Mouse (Mus musculus) MEL (cell line): ENCODE results near the gene Vnn1. TPM values are rescaled to one million over a fixed set of nuclear protein-coding genes. Genes with fewer than 3 reads are reported as not detected.

ENCODE experiments used
- DNase-seq: peaks from one replicate; pipeline ENCODE4 v3.0.0; 2011; ENCODE audit warnings: low read depth, low spot score
- H3K27ac ChIP-seq: 2 replicates; pipeline ENCODE4 v1.5.1; 2012; ENCODE audit warnings: low read depth, mild to moderate bottlenecking, control low read depth, low read length, moderate library complexity; ENCODE audit not compliant: control insufficient read depth
- H3K27me3 ChIP-seq, 2 experiments: fragments of 150-350 bp in 1 of 2; sonication (generic) in 1 of 2; 2 replicates each; pipeline ENCODE4 v1.6.1; 2012; ENCODE audit warnings: low read length in 2 of 2, mild to moderate bottlenecking in 2 of 2, improper control_type of control experiment in 1 of 2, moderate library complexity in 1 of 2; ENCODE audit not compliant: insufficient read depth in 2 of 2, control insufficient read depth in 1 of 2
- H3K36me3 ChIP-seq, 2 experiments: 2 replicates each; pipeline ENCODE4 v1.6.1; 2012 to 2014; ENCODE audit warnings: low read length in 2 of 2, improper control_type of control experiment in 1 of 2, inconsistent platforms in 1 of 2, mild to moderate bottlenecking in 1 of 2; ENCODE audit not compliant: insufficient read depth in 2 of 2, control insufficient read depth in 1 of 2
- H3K4me1 ChIP-seq, 2 experiments: fragments of 150-350 bp in 1 of 2; sonication (generic) in 1 of 2; 2 replicates each; pipeline ENCODE4 v1.6.1; 2012; ENCODE audit warnings: low read length in 2 of 2, improper control_type of control experiment in 1 of 2, mild to moderate bottlenecking in 1 of 2; ENCODE audit not compliant: insufficient read depth in 2 of 2, control insufficient read depth in 1 of 2
- H3K4me3 ChIP-seq, 2 experiments: fragments of 150-350 bp in 1 of 2; sonication (generic) in 1 of 2; 2 replicates each; pipeline ENCODE4 v1.5.1; 2012; ENCODE audit warnings: low read depth in 2 of 2, low read length in 2 of 2, mild to moderate bottlenecking in 2 of 2, moderate library complexity in 2 of 2, control low read depth in 1 of 2, improper control_type of control experiment in 1 of 2; ENCODE audit not compliant: control insufficient read depth in 1 of 2, insufficient read depth in 1 of 2
- H3K79me2 ChIP-seq: 2 replicates; pipeline ENCODE4 v1.6.1; 2012; ENCODE audit warnings: mild to moderate bottlenecking, low read length, moderate library complexity; ENCODE audit not compliant: control insufficient read depth, poor library complexity, insufficient read depth
- H3K9ac ChIP-seq: 2 replicates; pipeline ENCODE4 v1.6.1; 2012; ENCODE audit warnings: low read depth, mild to moderate bottlenecking, control low read depth, low read length, moderate library complexity; ENCODE audit not compliant: control insufficient read depth, poor library complexity, severe bottlenecking
- H3K9me3 ChIP-seq: fragments of 150-350 bp; sonication (generic); replicated peaks from 2 replicates; pipeline ENCODE4 v1.6.1; 2012; ENCODE audit warnings: mild to moderate bottlenecking, low read length, improper control_type of control experiment, moderate library complexity; ENCODE audit not compliant: insufficient read depth
- BHLHE40 ChIP-seq: IDR thresholded peaks from 2 replicates; pipeline ENCODE4 v1.6.1; 2012; ENCODE audit warnings: low read depth, mild to moderate bottlenecking, inconsistent platforms, low read length, improper control_type of control experiment, borderline replicate concordance
- CHD1 ChIP-seq: IDR thresholded peaks from 2 replicates; pipeline ENCODE4 v1.6.1; 2012; ENCODE audit warnings: low read depth, mild to moderate bottlenecking, inconsistent platforms, low read length, improper control_type of control experiment
- CHD2 ChIP-seq: IDR thresholded peaks from 2 replicates; pipeline ENCODE4 v1.6.1; 2011; ENCODE audit warnings: low read length, improper control_type of control experiment
- CTCF ChIP-seq, 3 experiments: IDR thresholded peaks in 2 of 3; conservative IDR thresholded peaks in 1 of 3; 2 replicates each; pipeline ENCODE4 v1.5.1; 2011 to 2012; ENCODE audit warnings: low read length in 3 of 3, low read depth in 2 of 3, mild to moderate bottlenecking in 2 of 3, improper control_type of control experiment in 1 of 3, inconsistent platforms in 1 of 3, mixed read lengths in 1 of 3, moderate library complexity in 1 of 3; ENCODE audit not compliant: control insufficient read depth in 1 of 3, insufficient read depth in 1 of 3, poor library complexity in 1 of 3, severe bottlenecking in 1 of 3
- ELF1 ChIP-seq: IDR thresholded peaks from 2 replicates; pipeline ENCODE4 v1.6.1; 2014; ENCODE audit warnings: low read depth, mild to moderate bottlenecking, inconsistent platforms, low read length, improper control_type of control experiment, moderate library complexity
- MAX ChIP-seq: IDR thresholded peaks from 2 replicates; pipeline ENCODE4 v1.6.1; 2011; ENCODE audit warnings: low read length, improper control_type of control experiment
- MYB ChIP-seq: IDR thresholded peaks from 2 replicates; pipeline ENCODE4 v1.6.1; 2011; ENCODE audit warnings: mild to moderate bottlenecking, low read depth, low read length, improper control_type of control experiment
- POLR2A ChIP-seq, 2 experiments: IDR thresholded peaks; 2 replicates each; pipeline ENCODE4 v1.6.1; 2011 to 2012; ENCODE audit warnings: low read length in 2 of 2, mild to moderate bottlenecking in 2 of 2, control low read depth in 1 of 2, improper control_type of control experiment in 1 of 2, low read depth in 1 of 2, moderate library complexity in 1 of 2; ENCODE audit not compliant: control insufficient read depth in 1 of 2, insufficient read depth in 1 of 2, poor library complexity in 1 of 2
- RAD21 ChIP-seq: IDR thresholded peaks from 2 replicates; pipeline ENCODE4 v1.6.1; 2011; ENCODE audit warnings: mild to moderate bottlenecking, low read depth, low read length, improper control_type of control experiment
- SMC3 ChIP-seq: IDR thresholded peaks from 2 replicates; pipeline ENCODE4 v1.6.1; 2011; ENCODE audit warnings: low read depth, low read length, improper control_type of control experiment
- TAL1 ChIP-seq: IDR thresholded peaks from 2 replicates; pipeline ENCODE4 v1.6.1; 2012; ENCODE audit warnings: mild to moderate bottlenecking, inconsistent platforms, low read length, moderate library complexity, mixed read lengths
- TCF12 ChIP-seq: IDR thresholded peaks from 2 replicates; pipeline ENCODE4 v1.6.1; 2014; ENCODE audit warnings: low read depth, mild to moderate bottlenecking, inconsistent platforms, low read length, improper control_type of control experiment, moderate library complexity
- UBTF ChIP-seq: IDR thresholded peaks from 2 replicates; pipeline ENCODE4 v1.6.1; 2012; ENCODE audit warnings: low read depth, mild to moderate bottlenecking, inconsistent platforms, low read length, improper control_type of control experiment, moderate library complexity, borderline replicate concordance; ENCODE audit not compliant: insufficient read depth
- USF2 ChIP-seq, 2 experiments: IDR thresholded peaks; 2 replicates each; pipeline ENCODE4 v1.6.1; 2011 to 2012; ENCODE audit warnings: improper control_type of control experiment in 2 of 2, low read length in 2 of 2, borderline replicate concordance in 1 of 2, inconsistent platforms in 1 of 2, low read depth in 1 of 2, mild to moderate bottlenecking in 1 of 2; ENCODE audit not compliant: insufficient read depth in 1 of 2
- ZC3H11A ChIP-seq: IDR thresholded peaks from 2 replicates; pipeline ENCODE4 v1.6.1; 2012; ENCODE audit warnings: low read depth, mild to moderate bottlenecking, inconsistent platforms, low read length, improper control_type of control experiment
- ZKSCAN1 ChIP-seq: IDR thresholded peaks from 2 replicates; pipeline ENCODE4 v1.6.1; 2012; ENCODE audit warnings: low read depth, mild to moderate bottlenecking, inconsistent platforms, low read length, improper control_type of control experiment, moderate library complexity
- ZMIZ1 ChIP-seq: IDR thresholded peaks from 2 replicates; pipeline ENCODE4 v1.6.1; 2012; ENCODE audit warnings: low read depth, mild to moderate bottlenecking, inconsistent platforms, low read length, improper control_type of control experiment, moderate library complexity
- ZNF384 ChIP-seq: IDR thresholded peaks from 2 replicates; pipeline ENCODE4 v1.6.1; 2012; ENCODE audit warnings: low read depth, mild to moderate bottlenecking, inconsistent platforms, low read length, improper control_type of control experiment
- polyA plus RNA-seq, 2 experiments: library from polyadenylated mRNA; stranded (reverse) in 1 of 2; unstranded in 1 of 2; fragments of >175 nt in 1 of 2; fragments of >200 nt in 1 of 2; gene quantifications; 2 replicates each; pipeline versions ENCODE4 v1.2.1 to v1.2.4; 2012; ENCODE audit warnings: low replicate concordance in 2 of 2, low read depth in 1 of 2; ENCODE audit not compliant: insufficient read length in 2 of 2, insufficient read depth in 1 of 2, missing spikeins in 1 of 2
- total RNA-seq: library from RNA; depleted of rRNA; stranded (reverse); fragments of 300-350 nt; gene quantifications from 2 replicates; pipeline ENCODE4 v1.2.3, GENCODE M21; 2012

The Vnn1 gene
- total and polyA plus RNA-seq, 3 experiments, result not detected

- Histone ChIP-seq H3K36me3 (no peaks in the 10 kb centered on the region), H3K4me1 (no peaks in the 10 kb centered on the region), H3K27ac (no peak overlapping the region), H3K9ac (no peak overlapping the region), H3K9me3 (no peaks in the 10 kb centered on the region), H3K4me3 (no peak overlapping the region), H3K27me3 (no peaks in the 10 kb centered on the region; a peak in 1 of 4 replicates)
- no peak for DNase-seq
- no peak for TF ChIP-seq ZKSCAN1
- TF ChIP-seq ELF1, result no peak
- TF ChIP-seq BHLHE40, result no peak
- no peak for TF ChIP-seq MAX
- no peak for TF ChIP-seq ZNF384
- no peak for TF ChIP-seq ZC3H11A
- TF ChIP-seq MYB, result no peak
- TF ChIP-seq, all 39 proteins: peak for 0
- H3K79me2 ChIP-seq, result no peaks in the 10 kb centered on the region
Observed at GRCm38 (mm10) chr10:23886060-23886459, 8.4 kb upstream of the Vnn1 start.

- no peaks in the 10 kb centered on the region for H3K4me1 ChIP-seq
Observed at GRCm38 (mm10) chr10:23892987-23893386, 1.5 kb upstream of the Vnn1 start.

GRCm38 (mm10) chr10:23895376-23895775 is 888 bp downstream of the Vnn1 start:
- Histone ChIP-seq H3K4me3 (no peak overlapping the region), H3K27ac (no peak overlapping the region), H3K36me3 (no peaks in the 10 kb centered on the region), H3K4me1 (no peaks in the 10 kb centered on the region), H3K27me3 (no peaks in the 10 kb centered on the region), H3K9ac (no peak overlapping the region), H3K79me2 (no peaks in the 10 kb centered on the region), H3K9me3 (no peaks in the 10 kb centered on the region)
- DNase-seq, result no peak
- TF ChIP-seq RAD21, result no peak
- TF ChIP-seq CHD1, result no peak
- no peak for TF ChIP-seq CTCF (IDR thresholded peaks at IDR 0.05 in 2 of 3, conservative IDR thresholded peaks at IDR 0.05 in 1 of 3; ENCODE audit: control insufficient read depth in 1 of 3, insufficient read depth in 1 of 3, low read depth in 2 of 3, low read length in 3 of 3, poor library complexity in 1 of 3, severe bottlenecking in 1 of 3)
- TF ChIP-seq UBTF, result no peak
- TF ChIP-seq SMC3, result no peak

More at GRCm38 (mm10) chr10:23892987-23893386, 1.5 kb upstream of the Vnn1 start:
- no peak for DNase-seq
- Histone ChIP-seq H3K79me2 (no peaks in the 10 kb centered on the region), H3K27ac (no peak overlapping the region), H3K4me3 (no peak overlapping the region), H3K36me3 (no peaks in the 10 kb centered on the region), H3K27me3 (no peaks in the 10 kb centered on the region)
- no peak for TF ChIP-seq ZKSCAN1
- TF ChIP-seq UBTF, result no peak
- no peak for TF ChIP-seq CHD2
- TF ChIP-seq POLR2A (IDR thresholded peaks at IDR 0.05; ENCODE audit: control insufficient read depth in 1 of 2, insufficient read depth in 1 of 2, low read depth in 1 of 2, low read length in 2 of 2, poor library complexity in 1 of 2), result no peak
- TF ChIP-seq TCF12, result no peak
- no peak for TF ChIP-seq RAD21
- TF ChIP-seq USF2 (IDR thresholded peaks at IDR 0.05; ENCODE audit: borderline replicate concordance in 1 of 2, insufficient read depth in 1 of 2, low read depth in 1 of 2, low read length in 2 of 2), result no peak
- no peak for TF ChIP-seq MAX
- TF ChIP-seq ZMIZ1, result no peak
- TF ChIP-seq TAL1, result no peak
- TF ChIP-seq, all 39 proteins: peak for 0
- Histone ChIP-seq H3K9me3 (no peaks in the 10 kb centered on the region), H3K9ac (no peak overlapping the region)
